Mouse (Mus musculus) neural tube, embryonic 10.5 days (tissue): Measurements from ENCODE around the gene Olfr142.
"Not testable (repeated sequence)": the region's sequence is repeated elsewhere in the genome, so short reads cannot be mapped to it uniquely, and the experiment has no call there.

ENCODE experiments used
- DNase-seq: peaks from one replicate; pipeline ENCODE4 v3.0.0-alpha.2; 2017; ENCODE audit warnings: low spot score; ENCODE audit errors: extremely low spot score

Gene Olfr142

DNA sequence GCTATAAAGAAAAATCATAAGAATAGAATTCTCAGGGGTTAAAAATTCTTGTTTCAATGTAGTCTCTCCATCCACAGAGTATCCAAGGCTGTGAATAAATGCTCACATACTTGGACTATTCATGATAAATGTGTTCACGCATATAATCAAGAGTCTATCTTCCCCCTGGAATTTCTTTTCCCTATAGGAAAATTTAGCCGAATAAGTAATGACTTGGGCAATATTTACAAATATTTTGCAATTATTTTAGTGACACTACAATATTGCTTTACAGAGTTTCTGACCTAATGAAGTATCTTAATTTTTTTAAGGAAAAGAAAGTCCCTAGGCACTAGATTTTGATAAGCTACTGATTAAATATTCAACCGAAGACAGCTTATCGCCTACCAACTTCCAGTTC is at the start of gene Olfr142:
TSS of gene Olfr142 (minus strand) at position 101 of the 400 bp plus-strand sequence.
- no peak for DNase-seq

- no peak for DNase-seq
These were observed 35.3 kb upstream of the Olfr142 start, which contains the start of gene Olfr1272 for GRCm38 (mm10) chr2:90292741-90293140. Gene Olfr1272, minus strand, starts transcription at chr2:90292841.

DNA sequence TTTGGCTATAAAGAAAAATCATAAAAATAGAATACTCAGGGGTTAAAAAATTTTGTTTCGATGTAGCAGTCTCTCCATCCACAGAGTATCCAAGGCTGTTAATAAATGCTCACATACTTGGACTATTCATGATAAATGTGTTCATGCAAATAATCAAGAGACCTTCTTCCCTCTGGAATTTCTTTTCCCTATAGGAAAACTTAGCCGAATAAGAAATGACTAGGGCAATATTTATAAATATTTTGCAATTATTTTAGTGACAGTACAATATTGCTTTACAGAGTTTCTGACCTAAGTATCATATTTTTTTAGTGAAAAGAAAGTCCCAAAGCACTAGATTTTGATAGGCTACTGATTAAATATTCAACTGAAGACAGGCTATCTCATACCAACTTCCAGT is 13.5 kb upstream of the Olfr142 start, which contains the start of gene Olfr1271:
TSS of gene Olfr1271 (minus strand) at position 101 of the 400 bp plus-strand sequence.
- no peak for DNase-seq

GRCm38 (mm10) chr2:90224393-90224792 is 33.0 kb downstream of the Olfr142 start, which contains the start of gene Olfr1506:
Gene Olfr1506, minus strand, starts transcription at chr2:90224493.
- DNase-seq, result not testable (repeated sequence)
